Mouse (Mus musculus) thymus, postnatal 25 days (tissue): ENCODE results near the gene Pygo2.

Experiments used
- DNase-seq: peaks from one replicate; pipeline ENCODE4 v3.0.0; 2022

The Pygo2 gene

GRCm38 (mm10) chr3:89393605-89394004 is 36.4 kb upstream of the Pygo2 start:
- DNase-seq: peak; percentile 72

- DNase-seq: peak; percentile 37
Observed at GRCm38 (mm10) chr3:89394006-89394893, 35.8 kb upstream of the Pygo2 start, which contains the start of gene Zbtb7b. Gene Zbtb7b (minus strand): TSS chr3:89394776.

DNA sequence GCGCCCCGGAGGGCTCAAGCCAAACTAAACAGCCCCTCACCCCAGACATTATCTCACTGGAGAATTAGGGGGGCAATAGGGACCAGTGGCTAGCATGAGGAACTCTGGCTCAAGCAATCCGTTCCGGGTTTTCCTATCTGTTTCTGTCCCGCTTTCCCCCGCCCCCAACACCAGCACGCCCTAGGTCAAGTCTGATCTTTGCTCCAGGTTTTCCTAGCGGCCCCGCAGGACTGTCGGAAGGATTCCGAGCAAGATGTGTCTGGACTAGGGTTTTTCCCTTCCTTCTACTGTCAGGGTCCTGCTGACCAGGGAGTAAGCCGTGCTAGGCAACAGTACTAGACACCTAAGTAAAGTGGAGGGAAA is 35.1 kb upstream of the Pygo2 start:
- DNase-seq: peak; percentile 27

- no peak for DNase-seq
Observed at GRCm38 (mm10) chr3:89395419-89395805, 34.6 kb upstream of the Pygo2 start.

DNA sequence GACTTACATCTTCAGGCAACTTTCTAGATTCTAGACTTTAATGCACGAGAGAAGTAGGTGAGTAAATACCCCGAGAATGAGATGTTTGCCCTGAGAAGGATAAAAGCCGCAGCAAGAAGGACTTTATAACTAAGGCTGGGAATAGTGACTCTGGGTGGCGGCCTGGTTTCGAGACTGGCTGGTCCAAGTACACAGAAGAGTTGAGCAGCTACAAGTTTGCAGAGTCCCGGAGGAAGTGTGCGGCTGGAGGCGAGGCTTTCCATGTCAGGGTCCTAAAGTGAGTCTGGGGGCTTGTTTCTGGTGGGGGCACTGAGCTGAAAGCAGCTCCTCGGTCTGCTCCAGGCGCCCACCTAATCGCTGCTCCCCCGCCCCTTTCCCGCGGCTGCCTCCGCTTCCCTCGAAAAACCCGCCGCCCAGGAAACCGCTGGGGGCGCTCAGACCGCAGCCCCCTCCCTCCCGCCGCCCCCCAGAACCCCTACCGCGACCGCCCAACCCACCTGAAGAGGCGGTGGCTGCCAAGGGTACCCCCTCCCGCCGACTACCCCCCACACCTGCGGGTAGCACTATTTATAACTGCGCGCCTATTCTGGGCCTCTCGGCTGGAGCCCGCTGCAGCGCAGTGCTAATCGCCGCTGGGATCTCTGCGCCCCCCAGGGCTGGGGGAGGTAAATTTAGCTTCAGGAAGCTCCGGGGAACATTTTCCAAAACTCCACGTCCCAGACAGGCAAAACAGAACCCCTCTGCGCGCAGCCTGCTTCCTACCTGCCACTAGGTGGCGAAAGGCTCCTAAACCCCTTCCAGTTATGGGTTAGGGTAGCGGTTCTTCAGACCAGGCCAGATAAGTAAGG is 34.0 kb upstream of the Pygo2 start:
- peak; percentile 82 for DNase-seq

DNA sequence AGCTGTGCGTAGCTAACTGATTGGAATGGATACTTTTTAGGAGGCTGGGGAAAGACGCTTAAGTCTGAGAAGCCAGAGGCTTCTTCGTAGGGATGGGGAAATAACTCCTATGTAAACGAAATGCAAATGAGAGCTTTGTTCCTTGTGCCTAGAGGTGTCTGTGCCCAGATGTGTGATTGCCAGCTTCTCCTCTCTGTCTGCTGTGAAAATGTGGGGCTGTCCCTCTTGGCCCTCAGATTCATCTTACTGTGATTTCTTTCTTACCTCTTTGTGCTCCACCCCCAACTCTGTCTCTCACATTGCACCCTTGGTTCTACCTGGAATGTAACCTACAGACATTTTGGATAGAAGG is 33.4 kb upstream of the Pygo2 start:
- no peak for DNase-seq

DNA sequence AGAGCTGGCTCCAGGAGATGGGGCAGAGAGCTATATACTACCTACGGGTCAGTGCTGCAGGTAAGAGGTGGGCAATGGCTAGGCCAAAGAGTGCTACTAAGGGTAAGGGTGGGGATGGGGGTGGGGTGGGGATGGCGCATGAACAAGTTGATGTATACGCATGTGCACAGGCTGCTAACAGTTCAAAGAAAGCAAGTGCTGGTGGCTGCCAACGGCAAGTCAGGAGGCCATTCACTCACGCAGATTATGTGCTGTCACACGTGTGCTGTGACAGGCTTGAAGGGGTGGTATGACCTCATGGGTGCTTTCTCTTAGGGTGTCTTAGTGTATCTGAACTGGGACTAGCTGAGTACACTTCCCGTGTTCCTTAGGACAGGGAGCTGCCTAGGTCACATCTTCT is 28.7 kb upstream of the Pygo2 start:
- no peak for DNase-seq

- no peak for DNase-seq
Observed at GRCm38 (mm10) chr3:89402693-89403092, 27.3 kb upstream of the Pygo2 start, which contains the start of gene Lenep. Gene Lenep (minus strand): TSS chr3:89402793.

- DNase-seq: no peak
Observed at GRCm38 (mm10) chr3:89406887-89407286, 23.1 kb upstream of the Pygo2 start.

- no peak for DNase-seq
Observed at GRCm38 (mm10) chr3:89408448-89408847, 21.6 kb upstream of the Pygo2 start.

GRCm38 (mm10) chr3:89409701-89410100 is 20.3 kb upstream of the Pygo2 start:
- no peak for DNase-seq

DNA sequence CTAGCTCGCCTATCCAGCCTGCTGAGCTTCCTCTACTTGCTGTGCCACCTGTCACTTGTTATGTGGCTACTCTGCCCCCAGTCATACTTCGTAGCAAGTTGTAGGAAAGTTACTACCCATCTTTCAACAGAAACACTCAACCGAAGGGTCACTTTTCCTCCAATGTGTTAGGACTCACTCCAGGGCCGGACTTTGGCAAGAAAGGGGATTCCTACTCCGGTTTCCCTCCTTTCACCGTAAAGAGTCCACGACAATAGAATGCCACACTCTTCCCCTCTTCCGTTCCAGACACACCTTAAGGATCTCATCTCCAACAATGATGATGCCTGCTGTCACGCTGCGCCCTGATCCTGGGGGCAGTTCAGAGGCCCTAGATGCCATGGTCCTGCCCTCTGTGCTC is 19.1 kb upstream of the Pygo2 start:
- no peak for DNase-seq

DNA sequence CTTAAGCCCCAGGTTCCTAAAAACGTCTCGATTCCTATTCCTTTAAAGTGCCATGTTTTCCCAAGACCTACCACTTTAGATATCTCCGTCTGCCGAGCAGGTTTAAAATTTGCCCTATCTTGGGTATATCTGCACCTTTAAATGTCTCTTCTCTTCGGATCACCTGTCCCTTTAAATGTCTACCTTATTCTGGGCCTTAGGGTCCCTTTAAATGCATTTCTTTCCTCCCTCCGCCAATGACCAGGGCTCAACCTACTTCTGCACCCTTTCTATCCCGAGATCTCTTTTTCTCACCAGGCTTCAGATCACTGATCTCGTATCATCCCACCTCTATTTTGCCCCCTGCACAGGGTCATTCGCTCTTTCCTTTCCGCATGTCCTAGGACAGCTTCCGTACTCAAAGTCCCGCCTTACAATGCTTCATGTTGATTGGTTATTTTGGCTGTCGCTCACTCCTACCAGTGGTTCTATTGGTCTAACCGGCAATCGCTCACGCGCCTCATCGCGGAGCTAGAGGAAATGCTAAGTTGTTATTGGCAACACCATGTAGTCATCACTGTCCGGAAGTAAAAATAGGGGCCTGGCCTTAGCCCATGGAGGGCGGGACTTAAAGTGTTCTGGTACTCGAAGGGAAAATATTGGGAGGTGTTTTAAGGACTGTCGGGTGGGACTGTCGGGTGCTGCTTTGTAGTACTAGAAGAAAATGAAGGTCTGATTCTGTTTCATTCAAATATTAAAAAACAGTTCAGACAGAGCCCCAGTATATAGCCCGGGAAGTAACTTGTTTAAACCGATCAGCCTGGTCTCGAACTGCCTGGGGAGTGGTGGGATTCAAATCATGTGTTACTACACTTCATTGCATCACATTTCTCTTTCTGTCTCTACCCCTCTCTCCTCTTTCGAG is 18.3 kb upstream of the Pygo2 start, which contains the start of gene Flad1:
Gene Flad1, minus strand, starts transcription at position 381 of the 904 bp plus-strand sequence.
- peak; percentile 99 for DNase-seq

GRCm38 (mm10) chr3:89416158-89416557 is 13.9 kb upstream of the Pygo2 start:
- DNase-seq: no peak

DNA sequence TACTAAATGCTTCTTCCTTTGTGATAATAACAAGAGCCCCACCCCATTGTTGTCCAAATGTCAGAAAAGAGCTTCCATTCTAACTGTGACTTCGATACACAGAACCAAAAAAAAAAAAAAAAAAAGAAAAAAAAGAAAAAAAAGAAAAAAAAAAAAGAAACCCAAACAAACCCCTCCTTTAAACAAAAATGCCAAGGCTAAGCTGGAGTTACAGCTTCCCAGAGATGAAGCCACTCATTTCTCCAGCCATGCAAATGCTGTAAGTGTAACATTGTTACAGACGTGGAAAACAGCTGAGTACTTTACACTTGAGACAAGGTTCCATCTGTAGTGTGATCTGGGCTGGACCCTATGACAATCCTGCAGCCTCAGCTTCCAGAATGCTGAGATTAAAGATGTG is 12.9 kb upstream of the Pygo2 start:
- DNase-seq: no peak

- no peak for DNase-seq
Observed at GRCm38 (mm10) chr3:89417840-89418169, 12.2 kb upstream of the Pygo2 start.

DNA sequence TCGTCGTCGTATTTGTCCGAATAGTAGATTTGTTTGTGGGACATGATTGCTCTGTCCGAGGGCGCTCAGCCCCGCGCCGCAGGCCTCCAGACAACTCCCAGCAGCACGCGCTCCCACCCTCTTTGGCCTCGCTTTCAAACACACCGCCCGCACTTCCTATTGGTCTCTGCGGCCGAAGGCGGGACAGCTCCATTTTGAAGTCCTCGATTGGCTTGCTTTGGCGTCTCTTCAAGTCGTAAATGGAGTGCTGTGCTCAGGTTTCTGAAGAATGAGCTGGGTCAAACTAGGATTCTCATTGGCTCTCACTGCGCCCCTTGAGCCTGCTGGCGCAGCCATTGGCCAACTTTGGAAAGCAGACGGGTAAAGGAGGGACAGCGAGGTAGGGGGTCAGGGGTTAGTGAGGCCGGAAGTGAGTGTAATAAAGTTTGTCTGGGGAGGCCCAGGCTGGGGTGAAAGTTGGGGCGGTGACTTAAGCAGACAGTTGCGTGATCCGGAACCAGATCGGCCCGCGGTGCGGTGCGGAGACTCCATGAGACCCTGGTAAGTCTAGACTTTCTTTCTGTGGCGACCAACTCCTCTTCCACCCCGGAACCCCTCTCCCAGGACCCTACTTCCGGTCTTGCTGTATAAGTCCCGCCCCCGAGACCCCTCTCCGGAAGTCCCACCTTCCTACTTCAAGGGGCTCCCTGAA is 11.7 kb upstream of the Pygo2 start, which contains the start of the genes Cks1b and Shc1:
Gene Cks1b, minus strand, starts transcription at position 214 of the 691 bp plus-strand sequence.
Gene Shc1, plus strand, starts transcription at position 274 of the 691 bp plus-strand sequence.
- peak; percentile 90 for DNase-seq

DNA sequence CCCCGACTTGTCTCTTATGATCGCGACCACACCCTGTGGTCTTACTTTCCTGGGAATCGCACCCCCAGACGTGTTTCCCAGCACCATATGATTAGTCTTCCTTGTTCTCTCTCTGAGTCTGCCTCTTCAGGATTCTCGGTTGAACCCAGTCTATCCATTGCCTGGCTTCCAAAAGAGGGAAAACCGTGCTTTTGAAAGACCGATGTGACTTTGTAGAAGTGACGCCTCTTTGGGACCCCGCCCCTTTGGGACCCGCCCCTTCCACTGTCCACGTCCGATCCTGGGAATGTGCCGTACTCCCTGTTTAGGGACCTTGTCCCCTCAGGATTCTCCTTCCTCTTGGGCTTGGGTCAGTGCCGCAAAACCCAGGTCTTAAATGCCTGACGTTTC is 11.2 kb upstream of the Pygo2 start:
- DNase-seq: no peak

DNA sequence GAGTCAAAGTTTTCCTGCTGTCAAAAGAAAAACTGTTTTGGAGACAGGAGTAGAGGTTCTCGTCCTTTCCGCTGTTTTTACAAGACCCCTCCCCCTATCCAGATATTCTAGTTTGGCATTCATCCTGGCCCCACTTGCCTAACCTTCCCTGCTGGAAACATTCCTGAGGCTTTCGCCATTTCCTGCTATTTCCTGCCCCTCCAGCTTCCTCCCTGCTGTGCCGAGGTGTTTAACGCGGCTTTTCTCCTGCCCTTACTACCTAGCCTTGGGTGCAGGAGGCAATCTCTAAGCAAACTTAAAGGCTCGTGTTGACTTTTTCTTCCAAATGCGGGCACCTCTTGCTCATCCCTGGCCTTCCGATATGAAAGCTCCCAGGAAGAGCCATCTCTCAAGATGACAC is 10.4 kb upstream of the Pygo2 start:
- DNase-seq: no peak

- DNase-seq: no peak
Observed at GRCm38 (mm10) chr3:89419981-89420380, 10.0 kb upstream of the Pygo2 start.

DNA sequence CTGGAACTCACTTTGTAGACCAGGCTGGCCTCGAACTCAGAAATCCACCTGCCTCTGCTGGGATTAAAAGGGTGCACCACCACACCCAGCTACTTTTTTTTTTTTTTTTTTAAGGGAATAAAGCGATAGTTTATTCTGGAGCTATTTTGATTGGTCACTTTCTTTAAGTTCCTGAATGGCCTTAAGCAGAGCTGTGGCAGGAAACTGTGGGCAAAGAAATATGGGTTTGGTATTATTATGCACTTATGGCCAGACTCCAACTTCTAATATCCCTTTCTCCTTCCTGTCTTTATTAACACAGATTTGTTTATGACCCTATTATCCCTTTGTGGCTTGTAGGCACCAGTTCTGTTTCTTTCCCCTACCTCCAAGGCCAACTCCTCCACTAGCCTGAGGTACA is 9.6 kb upstream of the Pygo2 start:
- DNase-seq: no peak
